Mouse (Mus musculus): ENCODE results near the gene Bach2.

Gene Bach2

DNA sequence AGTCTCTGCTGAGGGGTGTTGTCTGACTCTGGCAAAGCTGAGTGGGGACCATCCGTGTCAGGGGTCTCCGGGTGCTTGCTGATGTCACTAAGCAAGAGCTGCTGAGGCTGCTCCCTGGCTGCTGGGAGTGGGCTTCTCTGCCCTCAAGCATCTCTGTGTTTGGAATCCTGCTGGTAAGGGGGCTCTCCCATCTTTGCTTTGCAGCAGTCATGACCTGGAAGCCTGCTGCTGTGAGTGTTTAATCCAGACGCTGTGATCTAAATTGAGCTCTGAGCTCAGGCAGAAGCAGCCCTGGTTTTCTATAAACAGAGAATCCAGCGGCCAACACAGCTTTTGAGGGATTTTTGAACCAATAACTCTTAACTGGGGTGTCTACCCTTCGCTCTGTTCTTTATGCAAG, 89.0 kb downstream of the Bach2 start:
- no peak for DNase-seq (ENCODE audit: low spot score in 2 of 2)

DNA sequence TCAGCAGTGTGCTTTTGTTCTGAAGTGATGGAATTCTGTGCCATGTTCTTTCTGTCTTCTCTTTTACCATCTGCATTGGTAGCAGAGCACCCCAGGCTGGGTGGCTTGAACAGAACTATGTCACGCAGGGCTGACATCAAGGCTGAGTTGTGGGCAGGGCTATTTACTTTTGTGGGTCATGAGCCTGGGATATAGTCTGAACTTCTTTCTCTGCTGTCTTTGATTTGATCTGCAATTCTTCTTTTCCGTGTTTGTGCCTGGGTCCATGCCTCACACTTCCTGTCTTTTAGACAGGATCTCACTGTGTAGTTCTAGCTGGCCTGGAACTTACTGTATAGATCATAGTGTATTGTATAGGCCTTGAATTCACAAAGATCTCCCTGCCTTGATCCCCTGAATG, 90.0 kb downstream of the Bach2 start:
- DNase-seq (ENCODE audit: low spot score in 2 of 2), result no peak

DNA sequence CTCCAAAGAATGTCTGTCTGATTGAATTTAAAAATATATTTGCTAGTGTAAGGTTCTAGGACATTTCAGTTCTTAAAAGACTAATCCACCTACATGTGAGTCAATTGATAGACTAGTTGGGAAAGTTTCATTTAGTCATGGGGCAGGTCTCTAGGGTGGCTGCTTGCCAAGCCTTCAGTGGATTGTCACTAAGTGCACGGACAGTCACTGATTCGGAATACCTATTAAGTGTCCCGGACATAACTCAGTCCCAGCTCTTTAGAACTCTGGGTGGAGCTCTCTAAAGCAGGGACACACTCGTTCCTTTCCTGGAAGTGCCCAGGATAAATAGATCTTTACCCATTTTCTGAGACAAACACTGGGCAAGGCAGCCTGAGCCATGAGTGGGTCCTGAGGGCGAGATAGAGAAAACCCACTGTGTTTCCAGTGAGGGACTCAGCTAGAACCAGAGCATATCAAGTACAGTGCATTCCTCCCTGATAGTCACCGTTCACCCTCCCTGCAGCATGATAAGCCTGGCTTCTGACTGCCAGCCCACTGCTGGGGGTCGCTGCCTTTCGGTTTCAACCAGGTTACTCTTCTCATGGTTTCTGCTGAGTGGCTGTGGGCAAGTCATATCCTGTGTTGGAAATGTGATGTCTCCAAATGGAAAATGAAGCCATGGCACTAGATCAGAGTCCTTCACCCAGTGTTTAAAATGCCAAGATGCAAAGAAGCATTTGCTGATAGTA, 92.1 kb downstream of the Bach2 start:
- DNase-seq (ENCODE audit: low spot score in 2 of 2), result no peak

DNA sequence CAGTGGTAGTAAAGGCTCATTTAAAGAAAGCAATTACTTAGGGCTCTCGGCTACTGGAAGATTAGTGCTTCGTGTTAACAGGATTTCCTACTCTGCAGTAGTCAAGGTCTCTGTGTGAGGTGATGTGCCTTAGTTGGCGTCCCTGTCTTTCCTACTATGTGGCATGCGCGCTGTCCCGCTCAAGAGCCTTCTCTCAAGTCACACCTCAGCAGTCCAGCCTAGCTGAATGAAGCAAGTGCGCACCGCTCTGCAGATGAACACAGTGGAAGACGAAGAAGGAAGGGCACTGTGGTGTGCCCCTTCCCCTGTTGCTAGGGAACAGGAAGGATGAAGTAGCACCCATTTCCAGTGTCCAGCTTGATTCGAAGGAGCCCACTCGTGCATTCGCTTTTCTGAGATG, 93.4 kb downstream of the Bach2 start:
- DNase-seq (ENCODE audit: low spot score in 2 of 2), result no peak

DNA sequence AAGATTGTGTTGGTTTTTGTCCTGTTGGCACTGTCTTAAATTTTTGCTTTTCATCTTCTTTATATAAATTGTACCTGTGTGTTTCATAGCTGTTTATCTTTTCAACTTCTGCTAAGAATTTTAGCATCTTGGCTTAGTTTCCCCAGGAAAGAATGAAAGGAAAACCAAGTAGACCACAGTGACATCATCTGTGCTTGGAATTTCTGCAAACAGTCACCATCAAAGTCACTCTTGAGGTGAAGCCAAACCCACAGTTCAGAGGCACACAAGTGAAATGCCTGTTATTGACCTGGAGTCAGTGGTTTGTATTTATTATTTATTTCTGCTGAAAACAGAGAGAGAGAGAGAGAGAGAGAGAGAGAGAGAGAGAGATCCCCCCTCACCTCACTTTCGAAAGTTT, 95.5 kb downstream of the Bach2 start:
- no peak for DNase-seq (ENCODE audit: low spot score in 2 of 2)

DNA sequence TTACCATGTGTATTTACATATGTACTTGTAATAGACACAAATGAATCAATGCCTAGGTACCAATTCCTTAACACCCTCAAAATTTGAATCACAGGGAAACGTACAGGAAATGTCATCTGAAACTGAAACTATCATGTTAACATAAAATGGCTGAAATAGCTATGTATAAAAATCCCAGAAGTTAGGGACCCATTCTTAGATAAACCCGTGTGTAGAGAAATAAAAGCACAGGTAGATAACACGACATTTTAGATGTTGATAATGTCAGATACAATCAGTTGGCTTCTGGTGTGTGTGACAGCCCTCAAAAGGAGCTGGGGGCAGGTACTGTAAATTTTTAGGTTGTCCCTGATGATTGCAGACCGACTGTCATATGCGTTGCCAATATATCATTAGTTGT, 96.2 kb downstream of the Bach2 start:
- no peak for DNase-seq (ENCODE audit: low spot score in 2 of 2)

DNA sequence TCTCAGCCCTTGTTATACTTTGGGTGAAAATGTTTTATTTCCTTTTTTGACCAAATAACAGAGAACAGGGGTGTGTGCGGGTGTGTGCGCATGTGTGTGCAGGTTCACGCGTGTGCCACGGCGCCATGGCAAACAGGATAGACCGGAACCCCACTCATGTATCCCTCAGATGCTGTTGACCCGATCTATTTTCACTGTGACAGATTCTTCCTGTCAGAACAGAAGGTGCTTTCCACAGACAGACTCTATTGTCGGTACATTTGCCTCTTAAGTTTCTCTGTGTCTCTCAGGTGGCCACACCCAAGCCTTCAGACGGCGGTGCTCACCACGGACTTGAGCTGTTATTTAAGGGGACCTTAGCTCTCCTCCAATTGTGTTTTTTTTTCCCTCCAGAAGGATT, 97.1 kb downstream of the Bach2 start:
- DNase-seq (ENCODE audit: low spot score in 2 of 2), result no peak

DNA sequence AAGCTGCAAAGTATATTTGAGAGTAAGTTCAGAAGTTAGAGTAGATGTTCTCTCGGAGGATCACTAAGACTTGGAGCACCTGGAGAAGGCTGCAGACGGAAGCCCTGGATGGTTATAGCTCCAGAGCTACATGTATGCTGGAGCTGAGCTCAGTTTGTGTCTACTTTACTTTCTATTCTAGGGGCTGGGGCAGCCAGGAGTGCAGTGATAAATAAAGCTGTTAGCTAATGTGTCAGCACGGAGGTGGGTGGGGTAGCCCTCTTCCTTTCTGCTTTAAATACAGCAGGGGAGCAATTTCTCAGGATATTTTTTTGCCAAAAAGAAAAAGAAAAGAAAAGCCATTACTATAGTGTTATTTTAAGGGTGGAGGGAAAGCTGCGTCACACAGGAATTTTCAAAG, 98.0 kb downstream of the Bach2 start:
- no peak for DNase-seq (ENCODE audit: low spot score in 2 of 2)

DNA sequence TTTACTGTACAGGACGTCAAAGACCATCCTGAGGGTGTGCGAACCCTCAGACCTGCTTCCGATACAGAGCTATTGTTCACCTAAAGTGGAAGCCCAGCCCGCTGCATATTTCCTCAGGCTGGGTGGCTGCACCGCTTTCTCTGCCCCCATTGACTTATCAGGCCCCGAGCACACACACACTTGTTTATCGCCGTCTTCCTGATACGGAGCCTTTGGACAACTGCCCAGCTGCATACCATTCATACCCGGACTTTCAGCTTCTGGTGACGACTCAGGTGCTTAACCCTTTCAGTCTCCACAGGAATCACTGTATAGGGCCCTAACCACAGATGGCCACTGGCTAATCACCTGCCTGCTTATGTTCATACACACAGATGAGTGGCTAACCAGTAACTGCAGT, 99.0 kb downstream of the Bach2 start:
- DNase-seq (ENCODE audit: low spot score in 2 of 2), result no peak

DNA sequence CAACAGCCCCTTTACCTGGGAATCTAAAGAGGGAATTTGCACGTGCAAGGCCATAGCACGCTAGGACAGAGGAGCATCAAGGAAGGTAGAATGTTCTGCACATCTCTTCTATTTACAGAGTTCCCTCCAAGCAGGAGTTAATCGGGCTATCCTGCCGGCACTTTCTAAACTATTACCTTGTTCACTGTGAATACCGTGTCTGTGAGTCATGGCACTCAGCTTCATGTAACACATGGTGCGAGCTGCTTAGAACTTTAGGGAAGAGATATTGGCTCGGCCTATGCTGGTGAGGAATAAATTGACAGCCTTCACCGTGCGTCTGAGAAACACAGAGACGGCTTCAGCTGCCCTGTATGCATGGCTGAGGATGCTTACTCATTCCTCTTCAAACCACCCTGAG, 99.8 kb downstream of the Bach2 start:
- no peak for DNase-seq (ENCODE audit: low spot score in 2 of 2)

DNA sequence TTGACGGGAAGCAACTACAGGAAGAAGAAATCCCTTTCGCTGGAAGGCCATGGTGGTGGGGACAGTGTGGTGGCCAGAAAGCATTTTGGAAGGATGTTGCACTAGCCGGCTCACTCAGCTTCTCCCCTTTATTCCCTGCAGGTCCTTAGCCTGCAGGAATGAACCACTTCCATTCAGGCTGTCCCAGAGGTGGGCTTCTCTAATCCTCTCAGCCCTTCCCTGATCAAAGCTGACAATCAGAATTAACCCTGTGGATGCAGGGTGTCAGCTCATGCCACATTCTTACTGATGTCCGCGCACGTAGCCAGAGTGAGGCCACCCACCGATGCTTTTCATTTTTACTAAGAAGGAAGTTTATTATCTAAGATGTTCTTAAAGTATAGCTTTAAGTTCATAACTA, 102.2 kb downstream of the Bach2 start:
- DNase-seq (ENCODE audit: low spot score in 2 of 2), result no peak

DNA sequence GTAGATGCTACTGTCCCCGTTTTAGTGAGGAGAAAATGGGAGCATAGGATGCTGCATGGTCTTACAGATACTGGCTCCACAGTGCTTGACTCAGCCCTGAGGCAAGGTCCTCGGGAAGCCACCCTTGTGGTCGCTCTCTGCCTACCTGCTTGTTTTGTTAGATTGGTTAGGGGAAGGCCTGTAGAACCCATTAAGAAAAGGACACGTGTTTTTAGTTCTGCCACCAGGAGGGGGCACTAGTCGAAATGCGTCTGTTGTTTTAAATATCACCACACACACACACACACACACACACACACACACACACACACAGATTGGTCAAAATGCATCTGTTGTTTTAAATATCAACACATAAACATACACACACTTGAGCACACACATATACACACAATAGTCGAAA, 103.7 kb downstream of the Bach2 start:
- no peak for DNase-seq (ENCODE audit: low spot score in 2 of 2)

DNA sequence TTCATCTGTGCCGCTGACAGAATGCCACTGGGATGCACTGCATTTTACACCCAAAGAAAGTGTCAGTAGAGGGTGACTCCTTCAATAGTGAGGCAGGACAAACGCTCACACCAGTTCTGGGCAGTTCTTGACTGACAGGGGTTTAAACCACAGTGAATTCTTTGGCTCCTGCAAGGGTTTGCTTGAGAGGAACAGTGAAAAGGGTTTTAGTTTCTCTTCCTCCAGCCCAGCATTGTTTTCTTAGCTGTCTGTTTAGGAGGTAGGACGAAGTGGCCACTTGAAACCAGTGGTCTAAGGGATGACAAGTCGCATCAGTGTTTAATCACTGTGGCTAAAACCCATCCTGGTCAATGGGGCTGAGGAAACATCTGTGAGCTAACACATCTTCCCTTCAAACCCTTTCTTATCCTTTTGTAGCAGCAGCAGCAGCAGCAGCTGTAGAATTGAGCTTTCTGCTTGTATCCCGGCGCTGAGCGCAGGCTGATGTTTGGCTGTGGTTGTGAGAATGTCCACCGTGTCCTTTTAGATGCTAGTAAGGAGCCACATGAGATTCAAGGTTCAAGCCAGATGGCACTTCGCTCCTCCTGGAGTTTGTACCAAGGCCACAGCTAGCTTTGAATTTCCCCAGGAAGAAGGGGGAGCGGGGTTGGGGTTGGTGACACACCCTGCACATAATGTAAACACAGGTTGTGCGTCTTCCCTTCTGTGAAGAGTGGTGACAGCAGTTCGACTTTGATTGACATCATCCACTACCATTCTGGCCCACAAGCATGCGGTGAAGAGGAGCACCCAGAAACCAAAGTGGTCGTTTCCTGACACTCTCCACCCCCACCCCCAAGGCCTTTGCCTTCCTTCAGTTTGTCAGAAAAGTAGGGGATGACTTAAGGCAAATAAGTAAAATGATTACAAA, 104.9 kb downstream of the Bach2 start:
- no peak for DNase-seq (ENCODE audit: low spot score in 2 of 2)

DNA sequence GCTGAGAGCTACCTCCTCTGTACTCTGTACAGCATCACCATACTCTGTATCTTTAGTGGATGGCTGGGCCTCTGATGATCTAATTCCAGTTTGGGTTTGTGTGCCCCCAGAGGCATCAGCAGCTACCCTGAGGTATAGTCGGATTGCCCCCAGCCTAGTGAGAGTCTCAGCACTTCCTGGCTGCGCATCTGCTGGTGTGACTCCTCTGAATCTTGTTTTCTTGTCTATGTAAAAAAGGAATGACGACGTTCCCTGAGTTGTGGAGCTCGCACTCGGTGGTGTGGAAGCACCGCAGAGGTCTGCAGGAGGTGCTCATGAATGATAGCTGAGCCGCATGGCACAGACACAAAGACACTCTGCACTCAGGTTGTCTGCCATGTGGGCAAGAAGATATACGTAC, 105.7 kb downstream of the Bach2 start:
- no peak for DNase-seq (ENCODE audit: low spot score in 2 of 2)

DNA sequence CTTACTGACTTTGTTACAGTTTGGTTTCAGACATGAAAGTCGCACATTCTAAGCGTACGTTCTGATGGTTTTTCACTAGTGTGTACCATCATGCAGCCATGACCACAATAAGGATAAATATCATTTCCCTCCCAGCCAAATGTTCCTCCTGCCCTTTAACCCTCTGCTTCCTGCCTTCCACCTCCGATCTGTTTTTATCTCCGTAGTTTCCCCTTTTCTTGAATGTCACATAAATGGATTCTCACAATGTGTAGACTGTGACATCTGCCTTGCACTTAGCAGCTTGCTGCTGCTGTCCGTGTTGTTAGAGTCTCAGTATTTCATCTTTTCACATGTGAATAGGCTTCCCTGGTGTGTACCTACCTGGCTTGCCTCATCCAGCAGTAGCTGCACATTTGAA, 108.6 kb downstream of the Bach2 start:
- DNase-seq (ENCODE audit: low spot score in 2 of 2), result no peak

DNA sequence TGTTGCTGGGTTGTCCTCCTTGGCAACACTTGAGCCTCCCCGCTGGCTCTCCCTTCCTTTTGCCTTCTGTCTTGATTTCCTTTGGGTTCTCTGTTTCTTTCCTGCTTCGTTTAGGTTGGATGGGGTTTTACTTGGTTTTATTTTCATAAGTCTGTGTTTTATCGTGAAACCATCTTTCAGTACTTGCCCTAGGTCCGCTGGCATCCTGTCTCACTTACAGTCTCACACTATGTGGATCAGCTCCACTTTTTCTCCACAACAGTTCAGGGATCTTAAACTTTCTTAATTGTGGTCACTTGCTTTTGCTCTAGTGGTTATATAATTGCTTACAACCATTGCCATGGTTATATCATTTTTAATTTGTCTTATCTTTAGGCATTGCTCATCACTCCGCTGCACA, 109.1 kb downstream of the Bach2 start:
- no peak for DNase-seq (ENCODE audit: low spot score in 2 of 2)

DNA sequence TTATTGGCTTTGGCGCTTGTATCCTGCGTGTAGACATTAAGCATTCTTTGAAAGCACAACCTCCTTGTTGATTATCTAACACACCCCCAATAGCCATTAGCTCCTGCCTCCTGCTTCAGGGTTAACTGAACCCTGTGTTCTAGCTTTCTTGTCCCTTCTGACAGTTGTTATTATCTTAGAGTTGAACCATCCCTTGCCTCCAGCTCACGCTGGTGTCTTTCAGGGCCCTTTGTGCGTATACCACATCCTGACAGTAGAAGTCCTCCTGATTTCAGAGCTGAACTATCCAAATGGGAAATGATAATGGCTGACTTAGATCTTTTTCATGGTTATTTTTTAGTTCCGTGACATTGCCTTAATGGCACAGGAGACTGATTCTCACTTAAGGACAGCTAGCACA, 110.8 kb downstream of the Bach2 start:
- DNase-seq (ENCODE audit: low spot score in 2 of 2), result no peak

DNA sequence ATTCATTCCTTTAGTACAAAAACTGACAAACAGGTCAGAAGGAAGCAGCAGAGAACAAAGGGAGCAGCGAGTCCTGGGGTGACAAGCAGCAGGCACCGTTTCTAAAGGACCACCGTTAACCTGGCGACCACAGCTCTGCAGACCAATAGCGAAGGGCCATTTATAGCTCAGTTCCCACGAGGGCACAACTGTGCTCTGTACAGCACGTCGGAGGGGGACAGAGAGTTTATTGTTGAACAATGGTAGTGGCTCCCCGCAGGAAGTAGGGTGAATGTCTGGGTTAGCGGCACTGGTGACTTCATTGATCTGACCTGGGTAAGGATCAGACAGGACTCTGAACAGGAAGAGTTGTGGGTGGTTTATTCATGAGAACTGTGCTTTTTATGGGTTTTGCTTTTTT, 112.6 kb downstream of the Bach2 start:
- no peak for DNase-seq (ENCODE audit: low spot score in 2 of 2)

DNA sequence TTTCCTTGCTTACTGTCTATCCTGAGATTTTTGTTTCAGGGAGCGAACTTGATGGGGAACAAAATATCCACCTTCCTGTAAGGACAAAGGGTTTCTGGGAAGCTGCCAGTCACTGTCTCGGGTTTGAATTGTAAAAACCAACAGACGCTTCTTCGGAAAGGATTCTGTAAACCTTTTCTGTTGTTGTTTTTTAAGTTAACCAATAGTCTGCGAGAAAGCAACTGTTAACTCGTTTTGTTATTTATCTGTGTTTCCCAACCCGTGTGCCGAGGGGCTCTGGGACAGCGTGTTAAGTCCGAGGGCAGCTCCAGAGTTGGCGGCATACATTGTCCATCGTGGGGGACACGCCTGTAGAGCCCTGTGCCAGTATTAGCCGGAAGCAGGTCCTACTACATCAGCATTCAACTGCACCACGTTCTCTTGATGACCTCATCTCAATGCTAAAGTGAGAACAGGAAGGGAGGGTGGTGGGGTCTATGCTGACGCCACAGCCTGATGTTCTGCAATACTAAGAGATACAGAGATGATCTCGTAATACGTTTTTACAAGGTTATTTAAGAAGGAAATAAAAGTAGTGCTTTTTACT, 113.2 kb downstream of the Bach2 start:
- no peak for DNase-seq (ENCODE audit: low spot score in 2 of 2)

DNA sequence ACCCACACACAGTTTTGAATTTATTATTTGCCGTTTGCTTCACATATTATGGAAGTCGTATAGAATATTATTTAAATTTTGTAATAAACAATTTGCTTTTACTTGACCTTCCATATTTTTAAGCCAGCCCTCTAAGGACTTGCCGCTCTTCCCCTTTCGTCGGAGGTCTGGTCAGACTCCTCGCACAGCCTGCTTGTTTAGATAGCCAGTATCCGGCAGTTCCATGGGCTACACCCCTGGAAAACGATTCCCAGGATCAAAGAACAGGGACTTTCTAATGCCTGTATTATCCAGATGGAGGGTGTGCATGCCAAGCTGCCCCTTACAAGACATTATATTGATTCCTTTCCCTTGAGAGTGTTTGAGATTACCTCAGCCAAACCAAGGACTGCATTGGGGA, 113.8 kb downstream of the Bach2 start:
- no peak for DNase-seq (ENCODE audit: low spot score in 2 of 2)

DNA sequence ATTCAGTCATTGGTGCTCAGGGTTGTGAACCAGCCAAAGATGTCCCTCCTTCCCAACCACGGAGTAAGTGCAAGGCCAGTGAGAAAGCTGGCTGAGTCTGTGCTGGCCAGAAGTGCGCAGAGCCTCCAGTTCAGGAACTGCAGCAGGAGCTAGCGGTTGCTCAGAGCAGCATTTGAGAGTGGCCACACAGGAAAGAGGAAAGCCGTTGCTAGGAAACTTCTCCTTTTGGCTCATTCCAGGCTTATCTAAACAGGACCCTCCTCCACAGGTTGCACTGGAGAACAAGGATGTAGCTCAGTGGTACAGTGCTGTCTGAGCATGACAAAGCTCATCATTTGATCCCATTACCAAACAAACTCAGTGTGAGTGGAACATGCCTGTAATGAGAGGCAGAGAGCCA, 114.2 kb downstream of the Bach2 start:
- no peak for DNase-seq (ENCODE audit: low spot score in 2 of 2)

DNA sequence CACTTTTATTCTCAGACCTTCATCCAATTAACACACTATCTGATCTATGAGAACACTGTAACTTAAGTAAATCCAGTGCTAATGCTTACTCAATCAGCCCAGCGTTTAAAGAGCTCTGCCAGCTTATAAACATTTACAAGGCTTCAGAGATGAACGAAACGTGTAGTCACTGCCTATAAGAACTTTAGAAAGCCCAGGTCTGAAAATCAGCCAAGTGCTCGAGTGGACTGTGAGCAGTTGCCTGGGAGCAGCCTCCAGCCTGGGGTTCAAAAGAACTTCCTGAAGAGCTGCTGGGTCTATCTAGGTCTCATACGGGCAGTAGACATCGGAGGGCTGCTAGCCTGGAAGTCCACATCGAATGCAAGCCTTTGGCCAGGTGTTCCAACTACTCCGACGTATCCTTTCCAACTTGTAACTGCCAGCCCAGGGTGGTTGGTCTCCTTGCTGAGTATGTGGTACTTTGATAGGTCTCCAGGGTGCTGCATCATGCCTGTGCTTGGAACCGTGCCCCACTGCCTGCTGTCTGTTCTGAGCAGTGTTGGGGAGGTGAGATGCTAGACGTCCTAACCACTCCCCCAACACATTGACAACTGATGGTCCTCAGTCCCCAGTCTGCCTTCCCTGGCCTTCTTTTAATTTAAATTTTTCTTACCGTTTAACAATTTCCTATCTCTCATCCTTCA, 117.5 kb downstream of the Bach2 start:
- no peak for DNase-seq (ENCODE audit: low spot score in 2 of 2)
